Mouse (Mus musculus) v-Abl transformed pro-B cells (cell line): ENCODE measurements around the gene Zfr2.

ENCODE experiments used
- in situ Hi-C, 2 experiments: fragments of 400-800 bp; cut with MboI; formaldehyde crosslinking; loops; one replicate each; pipeline ENCODE4 v1.15.1; 2025; ENCODE audit not compliant: unreplicated experiment in 2 of 2

Gene Zfr2

DNA sequence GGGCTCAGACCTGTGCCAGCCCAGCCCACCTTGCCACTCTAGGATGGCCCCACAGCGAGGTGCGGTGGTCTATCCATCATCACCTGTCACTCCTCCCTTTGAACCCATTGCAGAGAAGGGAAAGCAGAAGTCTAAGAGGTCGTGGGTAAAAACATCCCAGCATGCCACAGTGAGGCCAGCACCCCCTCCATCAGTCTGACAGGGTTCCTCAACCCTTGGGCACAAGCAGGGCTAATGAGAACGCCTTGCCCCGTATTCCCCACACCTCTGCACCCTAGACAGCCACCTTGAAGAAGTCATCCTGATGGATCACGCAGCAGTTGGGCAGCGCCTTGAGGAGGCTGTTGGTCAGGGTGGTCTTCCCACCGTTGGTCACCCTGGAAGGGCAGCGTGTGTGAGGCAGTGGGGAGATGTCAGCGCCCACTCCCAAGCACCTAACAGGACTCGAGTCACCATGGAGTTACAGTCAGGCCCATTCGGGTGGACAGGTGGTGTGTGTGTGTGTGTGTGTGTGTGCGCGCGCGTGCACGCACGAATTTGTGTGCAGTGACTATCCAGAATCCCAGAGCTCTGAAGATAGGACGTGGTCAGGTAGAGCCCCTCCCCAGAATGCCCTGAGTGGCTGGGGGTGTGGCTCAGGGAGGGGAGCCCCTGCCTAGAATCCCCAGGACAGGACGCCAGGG lies 32.2 kb upstream of the Zfr2 start:
- in situ Hi-C loops: loop anchor here in 1 of 2 experiments (25.0 kb wide), 1 partner anchor 962 kb away; no protein-coding TSS in a partner anchor

GRCm38 (mm10) chr10:81201807-81202758 lies 30.9 kb upstream of the Zfr2 start, which contains the start of gene Nmrk2:
TSS of gene Nmrk2 (minus strand) at chr10:81202051.
- in situ Hi-C loops: loop anchor here in 1 of 2 experiments (25.0 kb wide), 1 partner anchor 960 kb away; no protein-coding TSS in a partner anchor

- in situ Hi-C loops: loop anchor here in 1 of 2 experiments (25.0 kb wide), 1 partner anchor 959 kb away; no protein-coding TSS in a partner anchor
Observed at GRCm38 (mm10) chr10:81202978-81203720, 29.8 kb upstream of the Zfr2 start.

DNA sequence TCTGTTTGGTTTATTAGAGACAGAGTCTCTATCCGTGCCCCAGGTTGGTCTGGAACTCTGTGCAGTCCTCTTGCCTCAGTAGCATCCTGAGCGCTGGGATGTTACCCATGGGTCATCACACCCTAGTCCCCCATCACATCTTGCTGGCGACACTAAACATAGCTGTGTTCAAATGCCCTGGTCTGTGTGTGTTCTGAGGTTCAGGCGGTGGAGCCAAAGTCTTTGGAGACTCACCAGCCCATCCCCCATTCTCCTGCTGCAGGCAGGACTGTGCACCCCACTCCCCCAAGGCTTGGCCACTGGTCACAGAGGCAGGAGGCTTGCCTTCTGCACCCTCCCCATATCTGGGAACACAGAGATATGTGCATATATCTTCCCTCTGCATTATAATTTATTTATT lies 28.8 kb upstream of the Zfr2 start:
- in situ Hi-C loops: loop anchor here in 1 of 2 experiments (25.0 kb wide), 1 partner anchor 958 kb away; no protein-coding TSS in a partner anchor

DNA sequence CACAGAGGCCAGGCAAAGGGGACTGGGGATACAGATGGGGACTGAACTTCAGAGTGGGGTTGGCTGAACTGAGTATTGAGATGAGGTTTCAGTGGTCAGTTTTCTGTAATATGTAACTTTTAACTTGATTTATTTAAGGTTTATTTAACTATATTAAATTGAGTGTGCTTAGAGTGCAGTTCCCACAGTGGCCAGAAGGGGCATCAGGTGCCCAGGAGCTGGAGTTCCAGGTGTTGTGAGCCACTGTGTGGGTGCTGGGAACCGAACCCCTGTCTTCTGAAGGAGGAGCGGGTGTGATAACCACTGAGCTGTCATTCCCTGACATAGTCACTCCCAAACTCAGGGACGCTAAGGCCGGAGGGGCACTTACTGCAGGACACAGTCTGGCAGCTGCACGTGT lies 22.8 kb upstream of the Zfr2 start:
- in situ Hi-C loops: loop anchor here in 1 of 2 experiments (25.0 kb wide), 1 partner anchor 952 kb away; no protein-coding TSS in a partner anchor

GRCm38 (mm10) chr10:81216260-81216659 lies 16.7 kb upstream of the Zfr2 start:
- in situ Hi-C loops: loop anchor here in 1 of 2 experiments (25.0 kb wide), 1 partner anchor 946 kb away; no protein-coding TSS in a partner anchor

GRCm38 (mm10) chr10:81216810-81217209 lies 16.1 kb upstream of the Zfr2 start:
- in situ Hi-C loops: loop anchor here in 1 of 2 experiments (25.0 kb wide), 1 partner anchor 945 kb away; no protein-coding TSS in a partner anchor

DNA sequence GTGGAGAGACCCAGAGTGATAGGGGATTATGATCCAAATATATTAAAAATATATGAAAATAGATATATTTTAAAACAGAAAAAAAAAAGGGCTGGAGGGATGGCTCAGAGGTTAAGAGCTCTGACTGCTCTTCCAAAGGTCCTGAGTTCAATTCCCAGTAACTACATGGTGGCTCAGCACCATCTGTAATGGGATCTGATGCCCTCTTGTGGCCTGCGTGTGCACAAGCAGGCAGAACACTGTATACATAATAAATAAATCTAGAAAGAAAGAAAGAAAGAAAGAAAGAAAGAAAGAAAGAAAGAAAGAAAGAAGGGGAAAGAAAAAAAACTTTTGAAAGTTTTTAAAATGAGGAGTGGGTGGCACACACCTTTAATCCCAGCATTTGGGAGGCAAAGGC lies 15.7 kb upstream of the Zfr2 start:
- in situ Hi-C loops: loop anchor here in 1 of 2 experiments (25.0 kb wide), 1 partner anchor 945 kb away; no protein-coding TSS in a partner anchor

- in situ Hi-C loops: loop anchor here in 1 of 2 experiments (25.0 kb wide), 1 partner anchor 944 kb away; no protein-coding TSS in a partner anchor
Observed at GRCm38 (mm10) chr10:81217964-81218363, 15.0 kb upstream of the Zfr2 start.

DNA sequence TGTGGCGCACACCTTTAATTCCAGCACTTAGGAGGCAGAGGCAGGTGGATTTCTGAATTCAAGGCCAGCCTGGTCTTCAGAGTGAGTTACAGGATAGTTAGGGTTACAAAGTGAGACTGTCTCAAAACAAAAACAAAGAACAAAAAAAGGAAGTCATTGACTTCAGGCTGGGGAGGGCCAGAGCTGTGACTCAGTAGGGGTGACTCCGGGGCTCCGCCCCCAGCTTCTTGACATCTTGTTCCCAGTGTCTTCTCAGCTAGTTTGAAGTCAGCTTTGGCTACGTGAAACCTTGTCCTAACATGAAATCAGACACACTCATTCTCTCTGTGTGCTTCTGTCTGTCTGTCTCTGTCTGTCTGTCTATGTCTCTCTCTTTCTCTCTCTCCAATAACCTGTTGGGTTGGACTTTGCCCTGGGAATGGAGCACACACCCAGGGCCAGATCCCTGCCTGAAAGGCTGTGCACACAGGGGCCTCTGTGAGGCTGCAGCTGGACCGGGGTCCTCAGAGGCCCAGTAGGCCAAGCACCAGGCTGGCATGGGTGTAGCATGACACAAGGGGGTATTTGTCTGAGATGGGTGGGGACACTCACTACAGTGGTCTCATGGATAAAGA lies 11.4 kb upstream of the Zfr2 start:
- in situ Hi-C loops: loop anchor here in 1 of 2 experiments (25.0 kb wide), 1 partner anchor 941 kb away; no protein-coding TSS in a partner anchor

- in situ Hi-C loops: loop anchor here in 1 of 2 experiments (25.0 kb wide), 1 partner anchor 939 kb away; no protein-coding TSS in a partner anchor
Observed at GRCm38 (mm10) chr10:81223731-81224130, 9.2 kb upstream of the Zfr2 start.

DNA sequence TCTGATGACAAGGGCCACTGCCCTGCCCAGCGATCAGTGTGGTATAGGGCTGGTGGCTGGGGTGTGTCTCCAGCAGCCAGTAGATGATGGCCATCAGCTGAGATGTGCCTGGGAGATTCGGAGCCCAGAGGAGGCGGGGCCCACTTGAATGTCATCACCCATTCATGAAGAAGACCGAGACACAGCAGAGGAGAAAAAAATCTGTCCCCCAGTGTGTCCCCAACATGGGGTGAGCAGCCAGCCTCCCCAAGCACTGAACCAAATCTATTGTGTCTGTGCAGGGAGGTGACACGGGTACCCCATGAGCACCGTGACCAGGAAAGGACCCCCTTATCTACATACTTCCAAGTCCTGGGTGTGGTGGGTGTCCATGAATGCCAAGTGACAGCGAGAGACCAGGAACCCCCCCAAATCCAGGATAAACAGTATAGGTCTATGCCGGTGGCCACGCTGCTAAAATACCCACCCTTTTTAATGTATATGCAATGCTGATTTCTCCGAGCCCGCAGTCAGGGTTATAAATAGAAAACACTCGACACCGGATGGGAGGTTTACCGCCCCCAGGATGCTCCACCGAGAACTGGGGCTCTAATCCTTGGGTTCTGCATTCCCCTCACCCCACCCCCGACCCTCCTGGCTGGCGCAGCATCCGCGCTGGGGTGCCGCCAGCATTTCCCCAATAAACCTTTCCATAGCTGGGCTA lies 3.1 kb upstream of the Zfr2 start:
- in situ Hi-C loops: no loop called here

DNA sequence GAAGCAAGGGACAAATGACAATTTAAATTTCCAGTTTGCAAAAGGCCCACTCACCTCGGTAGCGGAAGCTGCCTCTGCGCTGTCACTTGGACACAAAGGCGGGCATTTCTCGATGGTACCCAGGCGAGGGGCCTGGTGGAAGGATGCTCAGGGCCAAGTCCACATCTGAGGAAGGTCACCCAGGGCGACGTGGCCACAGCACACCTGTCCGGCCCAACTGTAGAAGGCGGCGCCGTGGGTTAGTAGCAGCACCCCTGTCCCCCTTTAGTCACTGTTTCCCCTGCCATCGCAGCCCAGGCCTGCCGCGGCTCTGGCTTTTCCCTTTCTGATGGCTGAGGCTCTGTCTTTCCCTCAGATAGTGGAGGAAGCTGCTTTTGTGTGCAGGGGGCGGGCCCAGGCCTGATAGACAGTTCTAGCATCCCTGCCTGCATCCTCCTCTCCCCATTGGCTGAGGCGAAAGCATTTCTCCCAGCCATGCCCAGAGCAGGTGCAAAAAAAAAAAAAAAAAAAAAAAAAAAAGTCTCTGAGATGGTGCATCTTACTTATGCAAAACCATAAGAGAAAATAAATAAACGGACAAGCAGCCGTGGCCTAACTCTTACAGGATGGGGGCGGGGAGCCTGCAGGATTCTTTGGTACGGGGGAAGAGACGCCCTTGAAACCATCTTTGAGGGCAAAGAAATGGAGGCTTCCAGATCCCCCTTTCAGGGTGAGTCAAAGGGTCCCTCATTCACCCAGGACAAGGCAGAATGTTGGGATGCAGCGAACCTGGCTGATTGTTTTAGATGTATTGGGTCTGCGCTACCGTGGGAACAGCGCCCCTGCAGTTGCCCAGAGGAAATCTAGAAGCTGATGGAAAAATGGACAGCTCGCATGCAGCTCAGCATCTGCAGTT lies 2.3 kb upstream of the Zfr2 start, which contains the start of gene Atcay:
TSS of gene Atcay (minus strand) at position 396 of the 895 bp plus-strand sequence.
- in situ Hi-C loops: no loop called here

GRCm38 (mm10) chr10:81231436-81231835 lies 1.5 kb upstream of the Zfr2 start:
- in situ Hi-C loops: no loop called here

DNA sequence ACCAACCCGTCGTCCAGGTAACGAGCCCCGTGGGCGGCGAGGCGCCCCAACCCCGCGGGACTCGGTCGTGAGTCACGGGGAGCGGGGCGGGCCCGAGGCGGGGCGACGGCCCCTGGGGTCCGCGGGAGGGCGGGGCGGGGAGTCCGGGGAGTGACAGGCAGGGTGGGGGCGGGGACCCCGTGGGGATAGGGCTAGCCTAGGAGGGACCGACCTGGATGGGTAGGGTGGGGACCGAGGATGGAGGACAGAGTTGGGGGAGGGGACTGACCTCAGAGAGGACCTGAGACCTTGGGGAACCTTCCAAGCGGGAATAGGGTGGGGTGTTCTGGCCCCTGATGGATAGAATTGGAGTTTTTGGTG lies 251 bp downstream of the Zfr2 start:
- in situ Hi-C loops: no loop called here

- in situ Hi-C loops: no loop called here
Observed at GRCm38 (mm10) chr10:81234206-81234605, 1.3 kb downstream of the Zfr2 start.

- in situ Hi-C loops: no loop called here
Observed at GRCm38 (mm10) chr10:81236471-81237268, 3.7 kb downstream of the Zfr2 start.
